Mouse (Mus musculus) cerebellum, adult 8-10 months (tissue): ENCODE measurements around the gene Ttc34.

Experiments
- DNase-seq: peaks from one replicate; pipeline ENCODE4 v3.0.0; 2022

Gene Ttc34

DNA sequence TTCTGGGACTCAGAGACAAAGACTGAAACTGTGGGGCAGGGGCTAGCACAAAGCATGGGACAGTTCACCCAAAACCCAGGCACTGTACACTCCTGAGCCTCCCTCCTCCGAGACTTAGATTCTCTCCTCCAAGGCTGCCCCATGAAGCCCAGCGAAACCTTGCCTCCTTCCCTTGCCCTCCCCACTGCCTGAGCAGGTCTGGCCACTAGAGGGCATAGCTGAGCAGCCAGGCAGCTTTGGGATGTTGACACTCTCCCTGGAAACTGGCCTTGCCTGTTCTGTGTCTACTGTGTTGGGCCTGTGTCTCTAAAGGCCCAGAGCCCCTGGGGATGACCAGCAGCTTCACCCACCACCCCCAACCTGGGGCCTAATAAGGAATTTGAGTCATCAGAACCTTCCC lies at the start of gene Ttc34:
TSS of gene Ttc34 (plus strand) at position 290 of the 400 bp plus-strand sequence.
- peak; percentile 44 for DNase-seq

- DNase-seq: no peak
Measured at GRCm38 (mm10) chr4:154787960-154788702, 49.1 kb upstream of the Ttc34 start.

DNA sequence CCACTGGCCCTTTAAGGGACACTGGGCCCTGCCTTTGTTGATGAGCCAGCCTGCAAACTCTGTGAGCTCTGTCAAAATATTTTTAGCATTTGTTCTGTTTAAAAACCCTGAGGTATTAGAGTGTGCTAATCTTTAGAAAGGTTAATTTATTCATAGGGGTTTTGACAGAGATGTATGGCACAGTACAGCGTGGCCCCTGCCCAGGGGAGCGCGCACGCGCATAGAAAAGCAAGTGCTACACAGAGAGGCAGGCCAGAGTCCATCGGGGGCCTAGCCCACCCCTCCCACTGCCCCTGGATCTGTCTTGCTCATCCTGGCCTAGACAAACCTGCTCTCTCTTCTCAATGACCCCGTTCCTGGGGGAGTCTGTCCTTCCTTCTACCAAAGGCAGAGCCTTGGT lies 45.4 kb upstream of the Ttc34 start:
- DNase-seq: no peak

GRCm38 (mm10) chr4:154793499-154793898 lies 43.8 kb upstream of the Ttc34 start:
- DNase-seq: no peak

- peak; percentile 43 for DNase-seq
Measured at GRCm38 (mm10) chr4:154797834-154798233, 39.4 kb upstream of the Ttc34 start.

DNA sequence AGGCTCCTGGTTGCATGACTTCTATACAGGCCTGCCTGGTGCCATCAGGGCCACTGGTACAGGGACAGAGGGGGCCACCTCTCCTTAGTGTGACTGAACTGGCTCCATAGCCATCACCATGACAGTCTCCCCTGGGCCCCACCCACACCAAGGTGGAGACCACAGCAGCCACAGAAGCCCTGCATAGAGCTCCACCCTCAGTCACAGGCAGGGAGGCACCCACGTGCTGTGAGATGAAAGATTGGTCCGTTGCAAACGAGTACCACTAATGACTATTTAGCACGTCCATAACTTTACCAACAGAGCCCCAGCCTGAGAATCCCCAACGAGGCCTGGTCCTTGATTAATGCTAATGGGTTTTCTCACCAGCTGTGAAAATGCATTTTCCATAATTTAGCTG lies 36.7 kb upstream of the Ttc34 start:
- DNase-seq: no peak

DNA sequence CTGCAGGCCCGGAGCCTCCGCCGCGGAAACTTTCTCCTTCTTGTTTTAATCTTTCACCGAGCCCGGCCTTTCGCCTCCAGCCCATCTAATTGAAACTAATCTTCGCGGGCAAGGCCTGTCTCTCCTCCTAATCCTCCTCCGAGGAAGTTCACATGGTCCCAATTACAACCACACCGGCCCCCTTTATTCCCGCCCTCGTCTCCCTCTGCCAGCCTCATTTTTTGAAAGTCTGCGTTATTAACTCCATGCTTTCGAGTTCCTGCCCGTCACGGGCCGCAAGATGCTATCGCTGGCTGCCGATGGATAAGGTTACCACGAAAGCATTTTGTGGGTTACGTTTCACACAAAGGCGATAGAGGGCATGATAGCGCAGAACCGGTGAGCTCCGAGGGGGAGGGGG lies 35.0 kb upstream of the Ttc34 start:
- DNase-seq: no peak

GRCm38 (mm10) chr4:154825662-154826061 lies 11.6 kb upstream of the Ttc34 start:
- peak; percentile 69 for DNase-seq

DNA sequence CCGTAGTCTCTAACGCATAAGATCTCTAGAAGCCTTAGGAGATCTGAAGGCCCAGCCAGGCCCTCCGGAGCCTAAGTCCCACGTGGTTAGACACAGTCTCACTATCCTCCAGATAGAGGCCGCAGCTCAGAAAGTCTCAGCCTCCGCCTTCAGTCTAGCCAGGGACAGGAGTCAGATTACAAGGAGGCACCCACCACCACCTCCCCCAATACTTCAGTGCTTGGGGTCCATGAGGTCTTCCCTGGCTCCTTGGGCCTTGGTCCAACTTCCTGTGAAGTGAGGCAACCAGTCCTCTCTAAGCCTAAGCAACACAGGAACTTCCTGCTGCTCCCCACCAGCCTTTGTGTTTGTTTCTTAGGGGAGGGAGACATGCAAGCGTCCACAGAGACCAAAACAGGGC lies 11.0 kb upstream of the Ttc34 start:
- DNase-seq: no peak

DNA sequence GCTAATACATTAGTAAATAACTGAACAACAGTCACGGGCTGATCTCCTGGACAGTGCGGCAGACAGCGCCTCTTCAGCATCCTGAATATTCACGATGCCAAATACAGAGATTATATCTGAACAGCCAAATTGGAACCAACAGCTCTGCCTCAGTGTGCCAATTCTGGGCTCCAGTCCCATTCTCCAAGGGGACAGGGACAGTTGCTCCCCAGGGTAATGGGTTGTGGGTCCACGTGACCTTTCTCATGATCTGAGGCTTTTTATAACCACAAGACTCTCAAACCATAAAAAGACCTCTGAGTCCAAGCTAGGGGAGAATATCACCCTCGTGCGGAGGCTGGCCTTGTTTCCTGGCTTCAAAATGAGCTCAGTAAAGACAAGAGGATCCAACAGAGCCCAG lies 10.1 kb upstream of the Ttc34 start:
- peak; percentile 37 for DNase-seq

DNA sequence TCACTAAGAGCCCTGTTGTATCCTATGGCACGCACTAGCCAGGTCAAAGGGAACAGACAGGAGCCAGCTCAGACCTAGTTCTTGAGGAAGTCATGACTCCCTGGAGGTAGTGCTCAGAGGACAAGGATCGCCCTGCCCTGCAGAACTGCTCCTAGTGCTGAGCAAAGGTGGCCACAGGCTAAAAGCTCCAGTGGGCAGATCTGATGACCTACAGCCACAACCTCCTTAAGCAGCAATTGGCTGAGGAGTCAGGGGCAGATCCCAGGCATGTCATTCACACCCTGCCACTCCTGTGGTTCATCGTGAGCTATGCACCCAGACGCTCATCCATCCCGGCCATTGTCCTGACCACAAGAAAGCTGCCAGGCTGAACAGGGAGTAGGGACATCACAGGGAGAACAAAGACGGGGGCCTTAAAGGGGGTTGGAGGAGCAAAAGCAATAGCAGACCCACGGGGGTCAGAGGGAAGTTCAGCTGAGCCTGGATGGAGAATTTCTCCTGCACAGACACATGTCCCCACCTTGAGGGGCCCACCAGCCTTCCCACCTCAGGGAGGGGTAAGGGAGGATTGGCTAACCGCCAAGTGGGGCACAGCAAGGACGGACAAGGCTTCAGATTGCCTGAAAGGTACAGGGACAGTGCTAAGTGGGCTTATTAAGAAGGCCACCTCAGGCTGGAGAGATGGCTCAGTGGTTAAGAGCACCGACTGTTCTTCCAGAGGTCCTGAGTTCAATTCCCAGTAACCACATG lies 9.2 kb upstream of the Ttc34 start:
- no peak for DNase-seq

DNA sequence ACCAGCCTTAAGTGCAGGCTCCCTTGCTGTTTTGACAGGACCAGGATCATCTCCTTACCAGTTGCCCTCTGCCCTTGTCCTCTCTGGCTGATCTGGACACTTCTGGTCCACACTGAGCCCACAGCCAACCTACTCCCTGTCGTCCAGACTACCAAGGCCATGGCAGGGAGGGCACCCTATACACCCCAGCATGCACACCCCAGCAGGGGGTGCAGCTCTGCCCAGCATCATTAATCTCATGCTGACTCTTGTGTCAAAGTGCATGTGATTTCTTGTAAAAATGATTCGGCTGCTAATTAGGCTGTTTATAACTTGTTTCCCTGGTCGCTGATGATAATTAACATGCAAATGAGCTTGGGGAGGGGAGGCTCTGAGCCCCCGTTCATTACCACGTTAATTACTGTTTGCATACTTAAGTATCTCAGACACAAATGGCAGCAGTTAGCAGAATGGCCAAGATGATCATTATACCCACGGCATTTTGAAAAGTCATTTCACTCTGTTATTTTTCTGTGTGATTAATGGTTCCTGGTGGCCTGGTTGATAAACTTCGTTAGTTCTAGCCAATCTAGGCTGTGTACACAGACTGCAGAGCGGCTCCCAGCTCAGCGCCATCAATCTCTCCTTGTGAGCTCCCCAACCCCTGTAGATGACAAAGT lies 5.2 kb upstream of the Ttc34 start:
- DNase-seq: no peak

- no peak for DNase-seq
Measured at GRCm38 (mm10) chr4:154836183-154836915, 910 bp upstream of the Ttc34 start.

DNA sequence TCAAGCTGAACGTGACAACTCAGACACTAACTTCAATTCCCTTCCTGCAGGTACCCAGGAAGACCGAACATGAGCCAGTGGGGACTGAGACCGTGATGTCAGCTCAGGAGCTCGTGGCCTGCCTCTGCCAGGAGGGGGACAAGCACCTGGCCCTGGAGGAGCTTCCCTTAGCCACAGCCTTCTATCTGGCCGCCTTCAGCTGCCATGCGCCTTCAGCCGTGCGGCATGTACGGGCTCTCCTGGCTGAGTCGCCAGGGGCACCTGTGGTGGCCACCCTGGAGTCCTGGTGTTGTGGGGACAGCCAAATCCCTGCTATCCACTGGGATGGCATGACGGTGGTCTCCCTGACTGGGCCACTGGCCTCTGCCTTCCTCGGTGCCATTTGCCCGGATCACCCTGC lies 1.5 kb downstream of the Ttc34 start:
- DNase-seq: no peak

DNA sequence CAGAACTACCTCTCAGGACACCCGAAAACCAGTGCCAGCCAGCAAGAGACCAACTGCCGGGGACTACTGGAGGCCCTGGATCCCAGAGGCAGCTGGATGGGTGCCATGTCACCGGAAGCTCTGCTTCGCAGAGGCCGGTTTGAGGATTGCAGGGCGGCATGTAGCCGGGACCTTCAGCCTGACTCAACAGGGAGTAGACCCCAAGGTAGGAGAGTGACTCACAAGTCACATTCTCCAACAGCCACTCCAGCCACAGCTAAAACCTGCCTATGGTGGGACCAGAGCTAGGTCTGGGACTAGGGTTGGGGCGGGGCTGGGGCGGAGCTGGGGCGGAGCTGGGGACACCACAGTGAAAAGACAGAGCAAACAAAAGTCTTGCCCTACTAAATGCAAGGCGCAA lies 2.1 kb downstream of the Ttc34 start:
- no peak for DNase-seq

DNA sequence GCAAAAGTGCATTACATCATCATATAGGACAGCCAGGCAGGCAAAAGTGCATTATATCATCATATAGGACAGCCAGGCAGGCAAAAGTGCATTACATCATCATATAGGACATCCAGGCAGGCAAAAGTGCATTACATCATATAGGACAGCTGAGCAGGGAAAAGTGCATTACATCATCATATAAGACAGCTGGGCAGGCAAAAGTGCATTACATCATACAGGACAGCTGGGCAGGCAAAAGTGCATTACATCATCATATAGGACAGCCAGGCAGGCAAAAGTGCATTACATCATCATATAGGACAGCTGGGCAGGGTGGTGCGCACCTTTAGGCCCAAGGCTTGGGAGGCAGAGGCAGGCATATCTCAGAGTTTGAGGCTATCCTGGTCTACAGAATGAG lies 15.4 kb downstream of the Ttc34 start:
- DNase-seq: no peak

GRCm38 (mm10) chr4:154853881-154854280 lies 16.6 kb downstream of the Ttc34 start:
- no peak for DNase-seq

DNA sequence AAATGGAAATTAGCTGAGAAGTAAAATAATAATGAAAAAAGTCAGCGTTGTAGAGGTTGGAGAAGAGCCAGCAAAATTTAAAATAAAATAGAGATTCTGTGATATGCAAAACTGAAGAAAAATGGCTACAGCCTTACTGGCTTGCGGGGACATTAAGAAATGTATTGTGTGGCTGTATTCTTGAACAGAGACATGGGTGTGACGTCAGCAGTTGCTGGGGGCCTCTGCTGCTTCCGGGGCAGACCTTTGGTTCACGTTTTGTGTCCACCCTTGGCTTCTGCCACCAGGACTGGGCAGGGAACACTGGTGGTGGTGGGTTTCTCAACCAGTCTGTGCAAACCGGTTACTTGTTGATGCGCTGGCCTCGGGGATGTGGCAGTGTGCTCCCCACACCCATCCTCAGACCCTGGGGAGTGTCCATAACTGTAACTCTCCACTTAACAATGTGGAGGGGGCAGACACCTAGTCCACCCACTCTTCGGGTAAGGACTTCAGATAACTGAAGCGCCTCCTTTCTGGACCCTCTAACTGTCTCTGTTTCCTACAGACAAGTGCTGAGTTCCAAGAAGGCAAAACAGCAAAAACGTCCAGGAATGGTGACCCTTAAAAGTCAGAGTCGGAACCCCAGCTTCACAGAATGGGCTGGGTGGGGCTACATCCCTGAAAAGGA lies 17.6 kb downstream of the Ttc34 start:
- DNase-seq: peak; percentile 25

DNA sequence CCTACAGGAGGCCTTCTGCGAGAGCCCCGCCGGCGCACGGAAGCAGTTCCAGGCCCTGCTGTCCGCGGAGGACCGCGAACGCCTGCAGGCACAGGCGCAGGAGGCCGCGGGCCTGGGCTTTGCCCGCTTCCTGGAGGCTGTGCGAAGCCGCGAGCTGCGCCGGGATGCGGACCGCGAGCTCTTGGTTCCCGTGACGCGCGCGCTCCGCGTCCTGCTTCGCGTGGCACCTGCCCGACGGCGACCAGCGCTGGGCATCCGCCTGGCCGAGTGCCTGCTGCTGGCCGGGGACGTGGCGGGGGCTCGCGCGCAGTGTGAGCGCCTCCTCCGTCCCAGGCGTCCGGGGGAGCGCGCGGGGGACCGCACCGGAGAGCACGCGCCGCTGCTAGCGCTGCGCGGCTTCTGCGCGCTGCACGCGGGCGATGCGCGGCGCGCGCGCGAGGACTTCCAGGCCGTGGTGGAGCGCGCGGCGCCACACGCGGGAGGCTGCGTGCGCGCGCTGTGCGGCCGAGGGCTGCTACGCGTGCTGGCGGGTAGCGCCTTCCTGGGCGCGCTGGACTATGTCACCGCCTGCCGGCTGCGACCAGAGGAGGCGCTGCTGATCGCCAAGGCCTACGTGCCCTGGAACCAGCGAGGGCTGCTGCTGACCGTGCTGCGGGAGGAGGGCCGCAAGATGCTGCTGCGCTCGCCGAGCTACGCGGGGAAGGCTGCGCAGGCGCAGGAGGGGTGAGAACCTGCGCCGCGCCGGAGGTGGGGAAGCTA lies 18.6 kb downstream of the Ttc34 start:
- peak; percentile 94 for DNase-seq

GRCm38 (mm10) chr4:154856480-154856837 lies 19.2 kb downstream of the Ttc34 start:
- no peak for DNase-seq

DNA sequence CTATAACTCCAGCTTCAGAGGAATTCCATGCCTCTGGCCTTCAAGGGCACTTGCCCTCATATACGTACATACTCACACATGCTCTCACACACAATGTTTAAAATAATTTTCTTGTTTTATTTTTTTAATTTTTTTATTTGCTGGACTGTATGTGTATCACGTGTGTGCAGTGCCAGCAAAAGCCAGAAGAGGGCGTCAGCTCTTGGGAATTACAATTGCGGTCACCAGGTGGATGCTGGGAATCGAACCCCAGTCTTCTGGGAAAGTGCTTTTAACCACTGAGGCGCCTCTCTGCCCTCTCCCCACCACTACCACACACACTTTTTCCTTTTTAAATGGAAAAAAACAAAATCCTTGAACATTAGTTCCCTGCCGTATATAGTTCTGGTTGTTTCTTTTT lies 19.6 kb downstream of the Ttc34 start:
- DNase-seq: peak; percentile 52
